Mouse (Mus musculus): Measurements from ENCODE around the gene Ifnz.
"Not testable (repeated sequence)": the region's sequence is repeated elsewhere in the genome, so short reads cannot be mapped to it uniquely, and the experiment has no call there.

GRCm38 (mm10) chr4:88793936-88794675 is 12.2 kb downstream of the Ifnz start, which contains the start of gene Gm13275:
- TF ChIP-seq POLR2A (IDR thresholded peaks at IDR 0.05; ENCODE audit: insufficient read length, low read depth); E2F4 (IDR thresholded peaks at IDR 0.05; ENCODE audit: insufficient read depth); TCF3 (IDR thresholded peaks at IDR 0.05; ENCODE audit: insufficient read length, low read depth); MAX (IDR thresholded peaks at IDR 0.05; ENCODE audit: low read depth): not testable (repeated sequence)

Measured in myocyte (in vitro differentiated cells).